Mouse (Mus musculus): ENCODE measurements at regions not wholly inside any gene's neighbourhood (a gene's known extent, or its start where the extent isn't known, plus 50 kb on each side); places are given as distances from the start of the nearest gene placed in this dataset.

DNA sequence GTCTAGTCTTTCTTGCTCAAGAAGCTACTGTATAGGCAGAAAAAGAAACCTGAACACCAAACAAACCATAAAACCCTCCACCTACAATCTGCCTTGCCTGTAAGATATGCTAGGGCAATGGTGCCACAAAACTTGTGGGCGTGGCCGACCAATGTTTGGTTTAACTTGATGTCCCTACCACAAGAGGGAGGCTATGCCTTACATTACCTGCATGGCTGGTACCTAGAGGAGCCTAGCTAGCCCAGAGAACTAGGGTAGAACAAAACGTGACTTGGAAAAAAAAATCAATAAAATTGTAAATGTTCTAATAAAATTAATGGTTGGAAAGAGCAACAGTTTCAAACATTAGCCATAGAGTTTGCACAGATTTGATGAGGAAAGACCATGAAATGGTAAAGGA lies 76.9 kb upstream of the Zwint start:
- 87% methylated on average over 3 of the region's 3 CpGs for WGBS
- no peak for ATAC-seq (ENCODE audit: low FRiP score)
- H3K27ac ChIP-seq: no peak overlapping the region
- no peaks in the 10 kb centered on the region for H3K36me3 ChIP-seq
- H3K4me3 ChIP-seq: no peak overlapping the region
- H3K4me2 ChIP-seq (replicated peaks): no peak overlapping the region
- no peak overlapping the region for H3K9ac ChIP-seq
- H3K4me1 ChIP-seq: peaks cover 4% of the 10 kb centered on the region; the same call in 1 of the 2 replicates
- H3K9me3 ChIP-seq (replicated peaks): no peaks in the 10 kb centered on the region
- H3K27me3 ChIP-seq: no peaks in the 10 kb centered on the region

DNA sequence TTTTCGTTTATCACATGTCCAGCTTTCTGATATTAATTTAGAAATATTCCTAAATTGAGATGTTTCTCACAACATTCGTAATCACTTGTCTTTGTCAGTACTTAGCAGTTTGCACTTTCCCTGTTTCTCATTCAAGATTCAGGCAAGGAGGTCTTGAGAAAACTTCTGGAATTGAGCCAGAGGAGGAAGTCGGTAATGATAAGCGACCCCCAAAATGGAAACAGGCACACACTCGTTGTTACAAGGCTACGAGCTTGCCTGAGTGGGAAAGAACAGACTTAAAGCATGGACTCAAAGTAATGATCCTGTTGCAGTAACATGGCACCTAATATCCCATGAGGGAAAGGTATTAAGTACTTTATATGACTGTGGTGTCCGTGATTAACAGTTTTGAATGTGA lies 76.1 kb upstream of the Zwint start:
- Histone ChIP-seq H3K9me3 (replicated peaks) (no peaks in the 10 kb centered on the region), H3K4me3 (no peak overlapping the region), H3K36me3 (no peaks in the 10 kb centered on the region), H3K9ac (no peak overlapping the region), H3K27ac (no peak overlapping the region), H3K27me3 (no peaks in the 10 kb centered on the region), H3K4me2 (replicated peaks) (no peak overlapping the region), H3K4me1 (peaks cover 4% of the 10 kb centered on the region; the same call in 1 of the 2 replicates)
- no peak for ATAC-seq (ENCODE audit: low FRiP score)
- 80% methylated on average over 7 of the region's 7 CpGs for WGBS

DNA sequence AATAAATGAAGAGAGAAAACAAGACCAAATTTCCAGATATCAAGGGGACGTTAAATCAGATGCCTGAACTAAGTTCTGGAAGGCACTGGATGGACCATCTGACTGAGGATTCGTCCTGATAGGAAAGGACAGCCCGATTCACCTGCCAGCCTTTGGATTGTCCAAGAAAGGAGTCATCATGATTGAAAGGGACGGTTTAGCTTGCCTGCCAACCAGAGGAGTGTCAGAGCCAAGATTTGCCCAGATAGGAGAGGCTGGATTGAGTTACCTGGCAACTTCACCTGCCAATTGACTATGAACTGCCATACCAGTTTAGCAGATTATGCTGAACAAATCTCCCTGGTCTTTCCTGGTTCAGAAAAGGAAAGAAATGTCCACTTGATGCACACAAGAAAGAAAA lies 73.3 kb upstream of the Zwint start:
- ATAC-seq (ENCODE audit: low FRiP score): no peak
- H3K9ac ChIP-seq: no peak overlapping the region
- H3K27ac ChIP-seq: no peak overlapping the region
- no peak overlapping the region for H3K4me3 ChIP-seq
- H3K4me1 ChIP-seq: no peaks in the 10 kb centered on the region
- WGBS: 86% methylated on average over 4 of the region's 4 CpGs
- H3K36me3 ChIP-seq: no peaks in the 10 kb centered on the region
- H3K27me3 ChIP-seq: no peaks in the 10 kb centered on the region
- no peak overlapping the region for H3K4me2 ChIP-seq (replicated peaks)
- H3K9me3 ChIP-seq (replicated peaks): no peaks in the 10 kb centered on the region

DNA sequence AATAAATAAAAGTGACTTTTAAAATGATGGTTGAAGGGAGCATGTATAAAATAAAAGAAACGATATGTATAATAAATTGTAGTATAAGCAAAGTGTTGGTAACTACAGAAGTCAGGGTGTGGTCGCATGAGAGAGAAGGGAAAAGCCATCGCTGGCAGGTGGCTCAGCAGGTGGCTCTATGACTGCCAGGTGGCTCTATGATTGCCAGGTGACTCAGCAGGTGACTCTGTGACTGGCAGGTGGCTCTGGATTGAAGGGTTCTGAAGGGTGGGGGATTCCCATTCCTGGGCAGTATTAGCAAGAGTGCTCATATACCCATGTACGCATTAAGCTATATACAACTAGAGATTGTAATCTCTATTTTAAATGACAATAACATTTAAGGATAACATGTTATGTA lies 66.1 kb upstream of the Zwint start:
- no peaks in the 10 kb centered on the region for H3K27me3 ChIP-seq
- H3K9me3 ChIP-seq (replicated peaks): no peaks in the 10 kb centered on the region
- H3K4me1 ChIP-seq: no peaks in the 10 kb centered on the region
- H3K9ac ChIP-seq: no peak overlapping the region
- H3K4me2 ChIP-seq (replicated peaks): no peak overlapping the region
- H3K4me3 ChIP-seq: no peak overlapping the region
- ATAC-seq (ENCODE audit: low FRiP score): no peak
- WGBS: 86% methylated on average over 4 of the region's 4 CpGs
- H3K27ac ChIP-seq: no peak overlapping the region
- no peaks in the 10 kb centered on the region for H3K36me3 ChIP-seq

DNA sequence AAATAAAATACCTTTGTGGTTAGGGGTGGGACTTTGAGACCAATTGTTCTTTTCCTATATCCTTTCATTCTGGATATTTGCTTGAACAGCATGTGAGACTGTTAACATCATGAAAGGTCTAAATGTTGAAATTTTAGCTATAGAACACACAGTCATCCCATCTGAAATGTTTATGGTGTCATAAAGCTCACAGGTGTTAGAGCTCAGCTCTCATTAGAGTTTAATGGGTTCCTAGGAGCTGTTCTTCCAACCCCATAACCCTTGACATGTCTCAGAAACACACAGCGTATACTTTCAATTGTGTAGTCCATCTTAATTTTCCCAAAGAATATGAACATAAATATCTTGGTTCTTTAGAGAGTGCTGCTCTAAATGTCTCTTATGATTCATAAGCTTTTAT lies 61.6 kb upstream of the Zwint start:
- 90% methylated on average over 1 of the region's 1 CpGs for WGBS
- Histone ChIP-seq H3K4me1 (no peaks in the 10 kb centered on the region), H3K4me2 (replicated peaks) (no peak overlapping the region), H3K27ac (no peak overlapping the region), H3K9me3 (replicated peaks) (no peaks in the 10 kb centered on the region), H3K4me3 (no peak overlapping the region), H3K9ac (no peak overlapping the region), H3K27me3 (no peaks in the 10 kb centered on the region), H3K36me3 (no peaks in the 10 kb centered on the region)
- no peak for ATAC-seq (ENCODE audit: low FRiP score)

Data from hindbrain, embryonic 12.5 days (tissue).